Mouse (Mus musculus): ENCODE results near the gene Tmcc2. TPM values are rescaled to one million over a fixed set of nuclear protein-coding genes. Genes with fewer than 3 reads are reported as not detected.

Tmcc2 gene
- polyA plus RNA-seq, 1 experiment from 2014 or later = 11.4 TPM

DNA sequence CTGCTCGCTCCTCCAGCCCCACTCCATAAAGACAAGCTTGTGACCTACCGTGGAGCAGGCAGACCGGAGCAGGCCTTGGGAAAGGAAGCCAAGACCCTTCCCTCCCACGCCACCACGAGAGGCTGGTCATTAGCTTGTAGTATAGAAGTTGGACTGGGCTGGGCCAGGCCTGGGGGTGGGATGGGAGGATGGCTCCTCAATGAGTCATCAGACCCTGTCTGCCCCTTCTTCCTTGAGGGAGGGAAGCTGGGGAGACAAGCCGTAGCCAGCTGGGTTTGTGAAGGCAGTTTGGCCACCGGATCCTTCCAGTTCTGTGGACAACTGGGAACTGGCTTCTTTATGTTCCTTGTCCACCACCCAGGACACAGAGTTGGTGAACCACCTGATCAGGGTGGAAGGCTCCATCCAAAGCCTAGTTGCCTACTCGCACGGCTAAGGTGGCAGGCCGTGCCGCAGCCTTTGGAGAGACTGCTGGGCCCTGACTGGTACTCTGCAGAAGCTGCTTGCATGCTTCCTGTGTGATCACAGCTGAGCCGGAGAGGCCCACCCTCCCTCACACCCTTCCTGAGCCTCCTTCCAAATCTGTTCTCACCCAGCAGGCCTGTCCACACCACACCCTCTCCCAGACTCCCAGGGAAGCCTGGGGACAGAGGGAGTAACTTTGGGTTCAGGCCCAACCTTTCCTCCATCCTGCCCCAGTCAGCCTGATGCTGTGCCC is 44.8 kb downstream of the Tmcc2 start:
- Histone ChIP-seq H3K4me3 (replicated peaks) (no peak overlapping the region), H3K4me1 (replicated peaks) (peaks cover 17% of the 10 kb centered on the region), H3K36me3 (no peaks in the 10 kb centered on the region), H3K27me3 (replicated peaks) (no peaks in the 10 kb centered on the region), H3K4me2 (replicated peaks) (no peak overlapping the region), H3K27ac (peak overlapping the region; percentile 66), H3K9me3 (no peaks in the 10 kb centered on the region), H3K9ac (no peak overlapping the region)
- ATAC-seq = peak; percentile 70
- 58% methylated on average over 12 of the region's 12 CpGs for WGBS

DNA sequence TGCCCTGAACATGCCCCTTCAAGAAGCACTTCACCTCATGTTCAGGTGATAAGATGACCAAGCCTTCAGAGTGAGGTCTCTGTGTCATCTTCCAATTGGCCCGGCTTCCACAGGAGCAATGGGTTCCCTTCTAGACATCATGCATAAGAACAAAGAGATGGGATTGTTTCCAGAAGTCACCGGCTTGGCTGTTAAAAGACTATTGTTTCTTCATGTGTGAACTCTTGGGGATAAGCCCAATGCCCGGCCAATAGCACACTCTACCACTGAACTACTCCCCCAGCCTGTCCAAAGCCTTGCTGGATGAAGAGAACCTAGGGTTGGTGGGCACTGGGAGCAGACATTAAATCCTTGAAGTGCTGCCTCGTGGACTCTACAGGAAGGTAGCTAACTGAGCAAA is 45.6 kb downstream of the Tmcc2 start:
- Histone ChIP-seq H3K27me3 (replicated peaks) (no peaks in the 10 kb centered on the region), H3K9me3 (no peaks in the 10 kb centered on the region), H3K4me1 (replicated peaks) (peaks cover 17% of the 10 kb centered on the region), H3K27ac (no peak overlapping the region), H3K9ac (no peak overlapping the region), H3K36me3 (no peaks in the 10 kb centered on the region), H3K4me3 (replicated peaks) (no peak overlapping the region), H3K4me2 (replicated peaks) (no peak overlapping the region)
- no peak for ATAC-seq
- WGBS = 85% methylated on average over 4 of the region's 4 CpGs

DNA sequence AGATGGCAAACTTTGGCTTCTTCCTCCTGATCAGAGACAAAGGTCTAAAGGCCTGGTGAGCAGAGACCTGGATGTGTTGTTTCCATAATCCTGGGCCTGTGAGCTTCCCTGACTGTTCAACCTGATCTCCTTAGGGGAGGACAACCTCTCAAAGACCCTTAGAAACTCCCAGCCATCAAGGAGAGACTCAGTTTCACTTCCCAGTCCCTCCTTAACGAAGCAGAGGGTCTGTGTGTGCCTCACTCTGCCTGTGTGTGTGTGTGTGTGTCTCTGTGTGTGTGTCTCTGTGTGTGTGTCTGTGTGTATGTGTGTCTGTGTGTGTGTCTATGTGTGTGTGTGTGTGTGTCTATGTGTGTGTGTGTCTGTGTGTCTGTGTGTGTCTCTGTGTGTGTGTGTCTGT is 47.4 kb downstream of the Tmcc2 start:
- H3K9ac ChIP-seq = no peak overlapping the region
- no peak overlapping the region for H3K27ac ChIP-seq
- H3K4me2 ChIP-seq (replicated peaks) = no peak overlapping the region
- no peaks in the 10 kb centered on the region for H3K9me3 ChIP-seq
- 89% methylated on average over 1 of the region's 1 CpGs for WGBS
- no peaks in the 10 kb centered on the region for H3K27me3 ChIP-seq (replicated peaks)
- no peaks in the 10 kb centered on the region for H3K36me3 ChIP-seq
- ATAC-seq = no peak
- H3K4me1 ChIP-seq (replicated peaks) = peaks cover 17% of the 10 kb centered on the region
- no peak overlapping the region for H3K4me3 ChIP-seq (replicated peaks)

DNA sequence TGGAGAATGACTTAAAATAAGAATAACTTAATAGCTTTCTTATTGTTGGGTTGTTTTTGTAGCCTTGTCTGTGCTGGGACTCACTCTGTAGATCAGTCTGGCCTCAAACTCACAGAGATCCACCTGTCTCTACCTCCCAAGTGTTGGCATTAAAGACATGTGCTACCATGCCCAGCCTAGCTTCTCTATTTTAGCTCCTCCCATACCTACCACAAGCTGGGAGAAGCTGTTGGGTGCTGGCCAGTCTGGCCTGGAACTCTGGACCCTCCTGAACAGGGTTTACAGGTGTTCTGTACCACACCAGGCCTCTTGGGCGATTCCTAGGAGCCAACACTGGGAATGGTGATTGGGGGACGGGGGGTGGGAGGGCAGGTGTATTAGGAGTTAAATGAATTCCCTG is 47.9 kb downstream of the Tmcc2 start:
- H3K4me1 ChIP-seq (replicated peaks) = peaks cover 17% of the 10 kb centered on the region
- no peak for ATAC-seq
- no peaks in the 10 kb centered on the region for H3K36me3 ChIP-seq
- H3K4me2 ChIP-seq (replicated peaks) = no peak overlapping the region
- H3K27ac ChIP-seq = no peak overlapping the region
- 88% methylated on average over 2 of the region's 2 CpGs for WGBS
- no peaks in the 10 kb centered on the region for H3K27me3 ChIP-seq (replicated peaks)
- no peak overlapping the region for H3K4me3 ChIP-seq (replicated peaks)
- no peaks in the 10 kb centered on the region for H3K9me3 ChIP-seq
- H3K9ac ChIP-seq = no peak overlapping the region

DNA sequence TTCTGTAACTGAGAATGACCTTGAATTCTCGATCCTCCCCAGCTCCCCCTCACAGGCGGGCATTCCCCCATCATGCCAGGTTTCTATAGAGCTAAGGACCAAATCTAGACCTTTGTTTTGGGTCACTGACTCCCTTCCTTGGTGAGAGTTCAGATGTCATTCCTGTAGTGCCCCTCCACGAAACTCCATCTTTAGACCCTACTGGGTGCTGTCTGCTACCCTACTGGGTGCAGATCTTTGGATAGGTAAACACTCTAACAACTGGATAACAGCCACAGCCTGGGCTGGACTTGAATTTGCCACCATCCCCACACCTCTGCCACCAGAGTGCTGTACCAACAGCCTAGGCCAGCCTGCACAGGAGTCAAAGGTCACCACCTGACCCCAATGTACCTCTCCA is 48.6 kb downstream of the Tmcc2 start:
- ATAC-seq = no peak
- H3K4me3 ChIP-seq (replicated peaks) = no peak overlapping the region
- H3K36me3 ChIP-seq = no peaks in the 10 kb centered on the region
- H3K9me3 ChIP-seq = no peaks in the 10 kb centered on the region
- H3K4me1 ChIP-seq (replicated peaks) = peaks cover 17% of the 10 kb centered on the region
- no peak overlapping the region for H3K9ac ChIP-seq
- no peak overlapping the region for H3K4me2 ChIP-seq (replicated peaks)
- WGBS = 69% methylated on average over 3 of the region's 3 CpGs
- H3K27me3 ChIP-seq (replicated peaks) = no peaks in the 10 kb centered on the region
- no peak overlapping the region for H3K27ac ChIP-seq

DNA sequence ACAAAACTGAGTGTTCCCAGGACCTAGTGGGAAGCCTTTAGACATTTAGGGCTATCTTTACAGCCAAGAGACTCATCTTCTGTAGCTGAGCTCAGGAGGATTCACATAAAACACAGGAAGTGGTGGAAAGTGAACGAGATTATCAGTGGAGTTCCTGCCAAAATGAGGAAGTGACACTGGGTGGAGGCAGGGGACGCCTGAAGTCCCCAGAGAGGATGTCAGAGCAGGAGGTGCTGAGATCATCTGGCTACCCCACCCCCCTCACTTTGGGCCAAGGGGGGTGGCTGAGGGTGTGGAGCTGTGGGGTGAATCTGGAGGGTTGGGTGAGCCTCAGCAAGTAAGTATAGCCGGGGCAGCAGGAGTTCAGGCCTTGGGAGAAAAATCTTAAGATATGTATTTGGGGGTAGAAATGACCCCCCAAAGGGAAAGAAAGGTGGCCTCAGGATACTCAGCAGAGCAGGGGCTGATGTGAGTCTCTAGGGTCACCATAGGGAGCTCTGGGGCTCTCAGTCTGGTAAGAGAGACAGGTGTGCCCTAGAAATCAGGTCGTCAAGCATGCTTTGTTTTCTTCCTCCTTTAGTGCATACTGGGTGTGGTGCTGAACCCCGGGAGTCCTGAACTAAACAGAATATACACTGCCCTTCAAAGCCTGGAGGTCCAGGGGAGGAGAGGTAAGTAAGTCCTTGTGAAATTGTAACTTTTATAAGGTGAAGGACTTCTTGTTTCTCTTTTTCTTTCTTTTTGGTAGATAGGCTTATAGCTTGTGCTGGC is 49.2 kb downstream of the Tmcc2 start:
- no peak overlapping the region for H3K27ac ChIP-seq
- ATAC-seq = no peak
- H3K9me3 ChIP-seq = no peaks in the 10 kb centered on the region
- no peak overlapping the region for H3K4me2 ChIP-seq (replicated peaks)
- peaks cover 14% of the 10 kb centered on the region for H3K4me1 ChIP-seq (replicated peaks)
- no peaks in the 10 kb centered on the region for H3K36me3 ChIP-seq
- no peaks in the 10 kb centered on the region for H3K27me3 ChIP-seq (replicated peaks)
- no peak overlapping the region for H3K9ac ChIP-seq
- no peak overlapping the region for H3K4me3 ChIP-seq (replicated peaks)
- 27% methylated on average over 5 of the region's 5 CpGs for WGBS

DNA sequence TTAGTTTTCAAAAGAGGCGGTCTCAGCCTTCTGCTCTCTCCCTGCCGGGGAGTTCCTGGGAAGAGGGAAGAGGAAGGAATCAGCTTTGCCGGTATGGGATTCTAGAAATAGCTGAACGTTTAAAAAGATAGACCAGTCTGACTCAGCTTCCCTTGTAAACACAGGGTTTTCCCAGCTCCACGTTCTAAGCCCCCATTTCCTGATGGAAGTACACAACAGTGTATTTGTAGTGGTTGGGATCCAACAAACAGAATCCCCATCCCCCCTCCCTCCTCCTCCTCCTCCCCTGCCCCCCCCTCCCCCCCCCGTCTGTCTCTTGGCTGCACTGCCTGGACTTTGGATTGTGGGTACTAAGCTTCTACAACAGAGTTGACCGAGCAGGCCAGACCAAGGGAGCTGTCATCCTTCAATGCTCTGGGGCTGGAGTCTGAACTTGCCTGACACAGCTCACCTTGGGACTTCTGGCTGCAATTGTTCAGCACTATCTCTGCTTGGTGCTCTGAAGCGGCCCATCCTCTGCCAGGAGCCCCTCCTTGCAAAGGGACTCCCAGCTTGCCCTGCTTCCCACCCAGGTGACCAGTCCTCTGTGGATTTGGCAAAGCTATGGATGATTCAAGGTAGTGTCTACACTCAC is 52.9 kb downstream of the Tmcc2 start:
- H3K9me3 ChIP-seq = no peaks in the 10 kb centered on the region
- no peak for ATAC-seq
- no peak overlapping the region for H3K9ac ChIP-seq
- no peak overlapping the region for H3K4me2 ChIP-seq (replicated peaks)
- H3K4me1 ChIP-seq (replicated peaks) = peaks cover 19% of the 10 kb centered on the region
- H3K27ac ChIP-seq = no peak overlapping the region
- no peaks in the 10 kb centered on the region for H3K36me3 ChIP-seq
- H3K27me3 ChIP-seq (replicated peaks) = no peaks in the 10 kb centered on the region
- no peak overlapping the region for H3K4me3 ChIP-seq (replicated peaks)
- WGBS = 35% methylated on average over 8 of the region's 8 CpGs

DNA sequence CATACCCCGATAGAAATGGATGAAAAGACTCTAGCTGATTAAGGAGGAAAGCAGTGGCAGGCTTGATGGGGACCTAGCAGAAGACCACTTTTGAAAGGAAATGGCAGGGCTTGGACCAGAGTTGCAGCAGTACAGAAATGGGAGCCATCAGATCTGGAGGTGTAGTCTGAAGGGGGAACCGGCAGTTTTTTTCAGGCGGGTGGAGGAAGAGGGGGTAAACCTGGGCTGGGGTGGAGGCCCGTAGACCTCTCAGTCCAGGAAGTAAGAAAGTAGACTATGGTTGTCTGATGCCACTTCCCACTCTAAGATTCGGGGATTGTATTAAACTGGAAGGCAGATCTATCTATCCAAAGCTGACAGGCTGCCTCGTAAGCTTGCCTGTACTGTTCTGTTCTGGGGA is 54.2 kb downstream of the Tmcc2 start:
- H3K4me2 ChIP-seq (replicated peaks) = no peak overlapping the region
- ATAC-seq = no peak
- WGBS = 69% methylated on average over 6 of the region's 6 CpGs
- H3K4me3 ChIP-seq (replicated peaks) = no peak overlapping the region
- no peaks in the 10 kb centered on the region for H3K27me3 ChIP-seq (replicated peaks)
- H3K9me3 ChIP-seq = no peaks in the 10 kb centered on the region
- no peak overlapping the region for H3K9ac ChIP-seq
- peaks cover 20% of the 10 kb centered on the region for H3K4me1 ChIP-seq (replicated peaks)
- H3K36me3 ChIP-seq = no peaks in the 10 kb centered on the region
- no peak overlapping the region for H3K27ac ChIP-seq

DNA sequence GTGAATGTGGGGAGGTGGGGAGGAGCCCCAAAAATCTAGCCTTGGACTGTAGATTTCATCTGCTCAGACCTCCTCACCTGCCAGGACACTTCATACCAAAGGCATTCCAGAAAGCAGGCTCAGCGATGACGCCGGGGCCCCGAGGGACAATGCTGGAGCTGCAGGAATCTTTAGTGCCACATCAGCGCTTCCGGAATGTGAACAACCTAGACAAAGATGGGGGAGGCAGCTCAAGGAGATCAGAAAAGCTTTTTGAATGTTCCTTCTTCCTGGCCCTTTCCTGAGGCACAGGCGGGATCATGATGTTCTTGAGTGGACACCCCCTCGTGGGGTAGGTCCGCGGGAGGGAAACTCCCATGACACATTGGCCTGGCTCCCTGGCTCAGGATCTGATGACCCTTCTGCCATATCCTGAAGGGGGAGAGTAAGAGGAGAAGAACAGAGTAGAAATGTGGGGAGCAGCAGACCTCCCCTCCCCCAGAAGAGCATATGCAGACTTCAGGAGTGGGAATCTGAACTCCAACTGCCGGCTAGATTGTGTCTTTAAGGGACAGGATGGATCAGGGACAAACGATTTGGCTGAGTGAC is 55.6 kb downstream of the Tmcc2 start:
- 61% methylated on average over 12 of the region's 12 CpGs for WGBS
- ATAC-seq = no peak
- no peaks in the 10 kb centered on the region for H3K9me3 ChIP-seq
- no peak overlapping the region for H3K4me2 ChIP-seq (replicated peaks)
- no peak overlapping the region for H3K9ac ChIP-seq
- H3K27ac ChIP-seq = no peak overlapping the region
- no peaks in the 10 kb centered on the region for H3K27me3 ChIP-seq (replicated peaks)
- peaks cover 17% of the 10 kb centered on the region for H3K4me1 ChIP-seq (replicated peaks)
- H3K4me3 ChIP-seq (replicated peaks) = no peak overlapping the region
- 0 out of 2 replicates have a peak, but pooled peaks cover 2% of the 10 kb centered on the region for H3K36me3 ChIP-seq

DNA sequence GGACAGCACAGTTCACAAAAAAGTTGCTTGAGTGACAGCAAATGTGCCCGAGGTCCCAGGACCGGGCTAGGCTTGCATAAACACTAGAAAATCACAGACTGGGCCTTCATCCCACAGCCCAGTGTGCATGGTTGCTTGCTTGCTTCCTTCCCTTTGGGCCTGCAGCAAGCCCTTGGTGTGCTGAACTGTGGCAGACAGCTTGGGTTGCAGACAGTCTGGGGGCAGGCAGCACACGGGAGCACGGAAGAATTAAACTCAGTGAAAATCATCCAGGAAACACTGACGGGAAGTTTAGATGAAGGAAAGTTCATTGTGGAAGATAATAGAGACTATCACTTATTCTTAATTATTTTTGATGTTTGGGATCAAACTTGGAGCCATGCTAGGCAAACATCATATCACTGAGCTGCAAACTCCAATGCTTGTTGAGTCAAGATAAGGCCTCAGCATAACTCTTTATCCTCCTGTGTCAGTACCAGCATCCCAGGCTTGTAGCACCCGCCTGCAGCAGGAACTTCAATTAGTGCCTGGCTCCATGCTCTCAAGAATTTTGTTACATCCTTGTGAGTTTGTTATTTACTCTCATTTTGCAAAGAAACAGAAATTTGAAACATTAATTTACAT is 56.8 kb downstream of the Tmcc2 start:
- H3K4me2 ChIP-seq (replicated peaks) = no peak overlapping the region
- H3K9me3 ChIP-seq = no peaks in the 10 kb centered on the region
- 0 out of 2 replicates have a peak, but pooled peaks cover 2% of the 10 kb centered on the region for H3K36me3 ChIP-seq
- no peak overlapping the region for H3K9ac ChIP-seq
- H3K27ac ChIP-seq = peak overlapping the region; percentile 48; the same call in 1 of the 2 replicates
- H3K27me3 ChIP-seq (replicated peaks) = no peaks in the 10 kb centered on the region
- WGBS = 31% methylated on average over 6 of the region's 6 CpGs
- no peak overlapping the region for H3K4me3 ChIP-seq (replicated peaks)
- H3K4me1 ChIP-seq (replicated peaks) = peaks cover 17% of the 10 kb centered on the region
- no peak for ATAC-seq

DNA sequence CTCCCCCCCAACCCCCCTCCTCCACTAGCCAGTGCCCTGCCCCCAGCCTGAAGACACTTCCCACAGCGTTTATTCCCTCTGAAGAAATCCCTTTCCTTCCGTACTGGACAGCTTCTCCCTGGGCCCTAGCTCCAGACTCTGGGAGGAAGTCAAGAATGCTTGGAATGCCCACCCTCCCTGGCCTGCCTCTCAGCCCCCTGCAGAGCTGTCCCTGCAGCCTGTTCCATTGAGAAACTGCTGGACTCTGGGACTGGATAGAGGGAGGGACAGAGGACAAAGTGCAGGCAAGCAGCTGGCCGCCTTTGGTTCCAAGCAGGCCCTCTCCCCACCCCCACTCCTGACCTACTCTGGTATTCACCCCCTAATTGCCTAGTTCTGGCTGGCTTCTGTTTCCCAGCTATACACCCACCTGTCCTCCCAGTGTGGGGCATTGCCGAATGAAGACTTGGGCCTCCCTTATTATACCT is 57.4 kb downstream of the Tmcc2 start:
- H3K9me3 ChIP-seq = no peaks in the 10 kb centered on the region

DNA sequence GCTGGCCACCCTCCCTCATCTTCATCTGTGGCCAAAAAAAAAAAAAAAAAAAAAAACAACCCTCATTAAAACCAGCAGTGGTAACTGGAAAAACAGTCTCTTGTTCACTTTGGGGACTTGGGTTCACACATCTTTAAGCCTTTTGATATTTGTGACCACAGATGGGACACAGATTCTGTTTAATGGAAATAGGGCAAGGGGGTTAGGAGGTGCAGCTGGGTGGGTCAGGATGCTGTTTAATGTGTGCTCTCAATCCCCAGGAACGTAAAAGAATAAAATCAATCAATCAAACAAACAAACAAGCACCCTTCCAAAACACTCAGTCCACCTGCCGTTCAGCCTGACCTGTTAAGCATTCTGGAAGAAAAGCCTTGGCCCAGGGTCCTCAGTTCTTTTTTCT is 57.9 kb downstream of the Tmcc2 start:
- WGBS = 11% methylated on average over 2 of the region's 2 CpGs
- H3K9ac ChIP-seq = no peak overlapping the region
- H3K27ac ChIP-seq = peak overlapping the region; percentile 48; the same call in 1 of the 2 replicates
- H3K36me3 ChIP-seq = 0 out of 2 replicates have a peak, but pooled peaks cover 2% of the 10 kb centered on the region
- H3K27me3 ChIP-seq (replicated peaks) = no peaks in the 10 kb centered on the region
- H3K4me1 ChIP-seq (replicated peaks) = peaks cover 17% of the 10 kb centered on the region
- no peak for ATAC-seq
- no peak overlapping the region for H3K4me3 ChIP-seq (replicated peaks)
- H3K4me2 ChIP-seq (replicated peaks) = no peak overlapping the region
- no peaks in the 10 kb centered on the region for H3K9me3 ChIP-seq

More for the DNA sequence above, 57.4 kb downstream of the Tmcc2 start:
- H3K27ac ChIP-seq = peak overlapping the region; percentile 48
- peak; percentile 90 for ATAC-seq
- peaks cover 17% of the 10 kb centered on the region for H3K4me1 ChIP-seq (replicated peaks)
- 1% methylated on average over 4 of the region's 4 CpGs for WGBS
- peak overlapping the region; percentile 28 for H3K4me2 ChIP-seq (replicated peaks)
- H3K4me3 ChIP-seq (replicated peaks) = no peak overlapping the region
- H3K36me3 ChIP-seq = 0 out of 2 replicates have a peak, but pooled peaks cover 2% of the 10 kb centered on the region
- no peaks in the 10 kb centered on the region for H3K27me3 ChIP-seq (replicated peaks)
- H3K9ac ChIP-seq = no peak overlapping the region
